In the genomic region with DNA sequence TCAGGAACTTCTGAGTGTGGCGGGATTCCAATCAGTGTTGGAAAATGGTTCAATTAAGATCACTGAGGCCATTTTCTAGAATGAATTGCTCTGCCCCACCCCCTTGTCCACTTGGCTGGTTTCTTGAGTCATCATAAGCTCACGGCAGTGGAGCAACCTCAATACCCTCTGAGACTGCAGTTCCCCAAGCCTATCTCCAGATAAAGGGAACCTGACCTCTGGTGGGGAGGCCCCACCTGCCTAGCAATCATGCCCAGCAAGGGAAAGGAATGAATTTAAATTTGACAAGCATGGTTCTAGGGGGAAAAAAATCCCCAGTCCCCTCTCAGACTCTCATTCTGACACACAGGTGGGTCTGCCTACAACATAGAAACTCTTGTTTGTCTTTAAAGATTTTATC, we compare ENCODE assay signal across 13 mouse cellular contexts.
"Had no signal": no experiment of that assay in that cellular context is flagged by ENCODE, and none has a peak within 500 bp of the region (broad histone marks: within the 10 kb centered on the region; RNA-seq: fewer than 3 reads in every experiment).

No protein-coding gene starts in this region.

- H3K9ac ChIP-seq: limb, embryonic 13.5 days; lung, embryonic 14.5 days; midbrain, embryonic 13.5 days; neural tube, embryonic 15.5 days had no signal

- H3K4me3 ChIP-seq: limb, embryonic 13.5 days; megakaryocyte, embryonic 14.5 days; midbrain, embryonic 13.5 days; myocyte; neural tube, embryonic 15.5 days had no signal

- H3K27ac ChIP-seq: limb, embryonic 13.5 days; midbrain, embryonic 13.5 days; neural tube, embryonic 15.5 days; stomach, postnatal 0 days had no signal

- H3K9me3 ChIP-seq: limb, embryonic 13.5 days; midbrain, embryonic 13.5 days; neural tube, embryonic 15.5 days had no signal

- H3K27me3 ChIP-seq: limb, embryonic 13.5 days; megakaryocyte, embryonic 14.5 days; midbrain, embryonic 13.5 days; neural tube, embryonic 15.5 days had no signal

- ATAC-seq: midbrain, embryonic 13.5 days had no signal

- H3K4me2 ChIP-seq: limb, embryonic 13.5 days; lung, embryonic 14.5 days; midbrain, embryonic 13.5 days; neural tube, embryonic 15.5 days had no signal

- DNase-seq: kidney, adult 2 months; kidney, postnatal 25 days; lung, embryonic 14.5 days; lung, postnatal 10 days; lung, postnatal 4 days; right cerebral cortex, adult 18-20 months; thymus, postnatal 4 days had no signal

- H3K4me1 ChIP-seq: megakaryocyte, embryonic 14.5 days; neural tube, embryonic 15.5 days had no signal
